Mouse (Mus musculus): ENCODE measurements at regions not wholly inside any gene's neighbourhood (a gene's known extent, or its start where the extent isn't known, plus 50 kb on each side); places are given as distances from the start of the nearest gene placed in this dataset.

DNA sequence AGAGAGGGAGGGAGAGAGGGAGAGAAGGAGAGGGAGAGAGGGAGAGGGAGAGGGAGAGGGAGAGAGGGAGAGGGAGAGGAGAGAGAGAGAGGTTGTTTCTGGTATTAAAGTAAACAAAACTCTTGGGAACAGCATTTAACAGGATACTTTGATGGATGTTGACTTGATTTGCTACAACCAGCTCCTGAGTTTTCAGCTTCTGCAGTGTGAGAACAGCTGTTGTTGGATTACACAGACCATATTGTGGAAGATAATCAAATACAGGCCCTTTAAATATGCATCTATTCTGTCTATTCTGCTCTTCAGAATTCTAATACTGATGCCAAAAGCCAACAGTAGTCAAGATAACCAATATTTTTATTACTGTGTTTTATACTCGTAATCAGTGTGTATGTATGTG is 64.4 kb upstream of the Bmper start:
- Histone ChIP-seq H3K4me3 (no peak overlapping the region), H3K9me3 (no peaks in the 10 kb centered on the region), H3K36me3 (replicated peaks) (no peaks in the 10 kb centered on the region), H3K4me1 (no peaks in the 10 kb centered on the region), H3K27me3 (ENCODE audit: poor library complexity, severe bottlenecking) (no peaks in the 10 kb centered on the region), H3K27ac (no peak overlapping the region)
- 86% methylated on average over 1 of the region's 1 CpGs for WGBS
- no peak for DNase-seq (ENCODE audit: extremely low spot score, low spot score)

DNA sequence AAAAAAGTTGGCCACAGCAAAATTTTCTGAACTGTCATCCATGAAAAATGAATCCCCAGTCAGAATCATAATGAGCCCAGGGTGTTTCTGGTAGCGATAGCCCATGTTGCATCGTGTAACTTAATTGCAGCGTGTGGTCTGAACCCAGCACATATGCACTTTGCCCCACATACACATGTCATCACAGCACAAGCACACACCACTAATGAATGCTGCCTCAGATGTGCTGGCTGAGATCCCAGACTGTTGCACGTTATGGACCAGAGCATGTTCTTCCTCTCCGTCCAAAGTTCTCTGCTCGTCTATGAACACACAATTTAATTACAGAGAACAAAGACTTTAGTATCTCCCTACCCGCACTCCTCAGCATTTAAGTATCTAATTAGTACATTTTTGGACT is 61.5 kb upstream of the Bmper start:
- no peak for DNase-seq (ENCODE audit: extremely low spot score, low spot score)
- no peak overlapping the region for H3K27ac ChIP-seq
- 89% methylated on average over 7 of the region's 7 CpGs for WGBS
- H3K4me3 ChIP-seq, result no peak overlapping the region
- no peaks in the 10 kb centered on the region for H3K27me3 ChIP-seq (ENCODE audit: poor library complexity, severe bottlenecking)
- no peaks in the 10 kb centered on the region for H3K4me1 ChIP-seq
- no peaks in the 10 kb centered on the region for H3K36me3 ChIP-seq (replicated peaks)
- no peaks in the 10 kb centered on the region for H3K9me3 ChIP-seq

DNA sequence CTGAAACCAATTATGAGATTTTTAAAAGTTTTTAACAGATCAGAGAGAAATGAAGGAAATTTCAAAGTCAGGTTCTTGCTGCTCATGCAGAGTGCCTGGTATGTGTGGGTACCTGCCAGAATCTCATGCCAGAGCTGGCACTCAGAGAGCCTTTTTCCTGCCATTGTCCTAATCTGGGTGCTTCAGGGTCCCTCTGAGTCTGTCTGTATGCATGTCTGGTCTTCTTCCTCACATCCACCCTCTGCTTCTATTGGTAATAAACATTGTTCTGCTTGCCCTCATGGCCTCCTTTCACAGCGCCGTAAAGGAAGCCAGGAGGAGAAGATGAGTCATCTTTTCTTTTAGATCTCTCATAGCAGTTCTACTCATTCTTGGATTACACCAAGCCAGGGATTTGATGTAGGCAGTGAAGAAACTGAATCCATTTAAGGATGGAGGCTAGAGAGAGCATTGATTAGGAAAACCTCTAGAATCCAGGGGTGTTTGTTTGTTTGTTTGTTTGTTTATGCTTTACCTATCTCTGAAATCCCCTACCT is 55.8 kb upstream of the Bmper start:
- H3K27me3 ChIP-seq (ENCODE audit: poor library complexity, severe bottlenecking), result no peaks in the 10 kb centered on the region
- WGBS, result 92% methylated on average over 2 of the region's 2 CpGs
- H3K36me3 ChIP-seq (replicated peaks), result no peaks in the 10 kb centered on the region
- H3K4me1 ChIP-seq, result no peaks in the 10 kb centered on the region
- DNase-seq (ENCODE audit: extremely low spot score, low spot score), result no peak
- H3K27ac ChIP-seq, result no peak overlapping the region
- H3K9me3 ChIP-seq, result no peaks in the 10 kb centered on the region
- no peak overlapping the region for H3K4me3 ChIP-seq

DNA sequence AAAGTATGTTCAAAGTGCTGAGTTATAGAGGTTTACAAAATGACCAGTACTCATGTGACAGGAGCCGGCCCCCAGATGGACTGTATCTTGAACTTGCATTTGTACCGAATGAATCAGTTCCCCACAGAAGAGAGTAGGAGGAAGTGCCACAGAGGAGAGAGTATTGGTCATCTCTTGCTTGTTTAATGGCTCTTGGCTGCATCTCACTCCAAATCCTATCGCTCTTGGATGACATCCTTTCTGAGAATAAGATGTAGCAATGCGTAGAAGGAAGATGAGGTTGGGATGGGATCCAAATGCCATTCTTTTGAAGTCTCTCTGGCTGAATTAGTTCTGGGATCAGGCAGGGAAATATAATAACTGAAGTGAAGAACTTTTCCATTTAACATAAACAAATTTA is 55.2 kb upstream of the Bmper start:
- H3K9me3 ChIP-seq, result no peaks in the 10 kb centered on the region
- WGBS, result 95% methylated on average over 4 of the region's 4 CpGs
- no peaks in the 10 kb centered on the region for H3K27me3 ChIP-seq (ENCODE audit: poor library complexity, severe bottlenecking)
- no peak overlapping the region for H3K4me3 ChIP-seq
- no peak overlapping the region for H3K27ac ChIP-seq
- no peaks in the 10 kb centered on the region for H3K36me3 ChIP-seq (replicated peaks)
- no peaks in the 10 kb centered on the region for H3K4me1 ChIP-seq
- no peak for DNase-seq (ENCODE audit: extremely low spot score, low spot score)

DNA sequence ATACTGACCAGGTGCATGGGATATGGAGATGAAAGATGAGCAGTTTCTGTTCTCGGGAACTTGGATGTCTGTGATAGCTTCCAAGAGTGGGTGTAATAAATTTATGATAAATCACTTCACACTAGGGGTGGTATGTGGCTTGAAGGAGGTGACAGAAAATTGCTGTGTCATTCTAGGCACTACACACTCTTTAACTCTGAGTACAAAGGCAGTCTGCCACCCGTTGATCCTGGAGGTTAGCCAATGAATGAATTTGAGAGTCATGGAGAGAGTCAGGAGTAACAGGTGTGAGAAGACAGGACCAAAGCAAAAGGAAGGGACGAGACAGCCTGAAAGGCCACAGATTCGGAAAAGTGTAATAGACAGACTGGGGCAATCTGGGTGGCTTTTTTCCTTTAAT is 54.7 kb upstream of the Bmper start:
- Histone ChIP-seq H3K4me1 (no peaks in the 10 kb centered on the region), H3K27ac (no peak overlapping the region), H3K4me3 (no peak overlapping the region), H3K36me3 (replicated peaks) (no peaks in the 10 kb centered on the region), H3K27me3 (ENCODE audit: poor library complexity, severe bottlenecking) (no peaks in the 10 kb centered on the region), H3K9me3 (no peaks in the 10 kb centered on the region)
- 84% methylated on average over 4 of the region's 4 CpGs for WGBS
- DNase-seq (ENCODE audit: extremely low spot score, low spot score), result no peak

DNA sequence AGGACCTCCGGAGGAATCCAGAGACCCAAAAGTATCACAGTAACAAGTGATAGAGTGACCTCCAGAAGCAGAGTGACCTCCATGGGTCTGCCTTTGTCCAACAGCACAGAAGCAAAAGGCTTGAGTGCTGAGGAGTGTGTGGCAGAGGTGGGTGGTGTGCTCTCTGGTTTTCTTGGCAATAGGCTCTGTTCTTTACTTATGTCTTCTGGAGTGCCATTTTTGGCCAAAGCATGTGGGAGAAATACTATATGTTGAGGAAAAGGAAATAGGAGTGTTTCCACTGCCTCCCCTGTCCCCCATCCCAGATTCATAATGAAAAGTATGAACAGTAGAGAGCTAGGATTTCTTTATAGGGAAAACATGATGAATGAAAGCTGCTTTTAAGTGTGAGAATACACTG is 51.5 kb upstream of the Bmper start:
- DNase-seq (ENCODE audit: extremely low spot score, low spot score), result no peak
- Histone ChIP-seq H3K27me3 (ENCODE audit: poor library complexity, severe bottlenecking) (no peaks in the 10 kb centered on the region), H3K27ac (no peak overlapping the region), H3K4me1 (no peaks in the 10 kb centered on the region), H3K36me3 (replicated peaks) (no peaks in the 10 kb centered on the region), H3K9me3 (no peaks in the 10 kb centered on the region), H3K4me3 (no peak overlapping the region)
- 85% methylated on average over 1 of the region's 1 CpGs for WGBS

Measured in forebrain, embryonic 10.5 days (tissue).